Mouse (Mus musculus): ENCODE data around the gene Thoc7.

DNA sequence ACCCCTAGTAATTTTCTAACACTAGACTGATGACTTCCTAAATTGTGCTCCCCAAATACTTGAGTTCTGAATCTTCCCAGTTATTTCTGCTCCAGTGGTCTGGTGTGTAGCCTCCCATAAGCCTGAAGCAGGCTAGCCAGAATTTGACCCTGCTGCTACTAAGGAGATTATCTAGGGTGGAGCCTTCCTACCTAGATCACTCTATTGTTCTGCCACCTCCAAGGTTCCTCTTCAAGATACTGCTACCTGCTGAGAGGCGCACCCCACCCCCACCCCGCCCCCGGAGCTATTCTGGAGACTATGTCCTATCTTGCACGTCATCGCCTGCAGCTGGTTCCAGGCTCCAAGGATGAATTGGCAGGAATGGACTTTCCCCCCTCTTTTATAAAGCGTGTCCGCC lies 54.5 kb downstream of the Thoc7 start:
- TF ChIP-seq POLR2A (IDR thresholded peaks at IDR 0.05; ENCODE audit: borderline replicate concordance, control insufficient read depth, low read depth, low read length) (no peak), CTCF (IDR thresholded peaks at IDR 0.05; ENCODE audit: control insufficient read depth, insufficient read depth, low read length) (no peak)
